In genomic region chr6:30403465-30403864, GRCm38 (mm10) we compare ENCODE assay signal across 8 mouse cellular contexts. TPM values are rescaled to one million over a fixed set of nuclear protein-coding genes. Genes with fewer than 3 reads are reported as not detected.
DNase-seq lines count a peak whose midpoint lies in the region; TF ChIP-seq lines count a peak whose summit lies in the region.

No protein-coding gene starts in this region.

- DNase-seq in testis, postnatal 10 days (ENCODE audit: low spot score) = no peak
- peak; percentile 92 for DNase-seq in embryo, embryonic 10 days (ENCODE audit: low spot score)
- DNase-seq in gastrocnemius, adult 8-10 months (ENCODE audit: low spot score in 2 of 2) = peak; percentile 15 to 18
- DNase-seq in induced T-regulatory cell, adult 2 months (ENCODE audit: low read depth) = peak; percentile 87
- DNase-seq in left cerebral cortex, adult 2 months (ENCODE audit: extremely low spot score in 1 of 2, low spot score in 2 of 2) = peak; percentile 53 to 67
- peak; percentile 38 to 76 for DNase-seq in lung, postnatal 4 days
- DNase-seq in retina, postnatal 7 days (ENCODE audit: low read depth, low spot score) = peak; percentile 69

- no peaks in the 10 kb centered on the region for H3K36me3 ChIP-seq in testis, adult 2 months (ENCODE audit: control insufficient read depth, insufficient read depth, low read length)

- peak; percentile 27; the same call in 1 of the 2 replicates for TF ChIP-seq CTCF in testis, adult 2 months (IDR thresholded peaks at IDR 0.05; ENCODE audit: control insufficient read depth, insufficient read depth, insufficient replicate concordance, low read depth, low read length)
- peak; percentile 99 for TF ChIP-seq CTCF in left cerebral cortex, adult 2 months (IDR thresholded peaks at IDR 0.05)

- intact Hi-C loops in left cerebral cortex, adult 2 months (cut with DNase I) = loop anchor here (1.0 to 5.0 kb wide), 7 partner anchors 104 to 635 kb away; partner anchors contain the start of genes Copg2, Ssmem1 and Tmem209

- no peak for TF ChIP-seq POLR2A in testis, adult 2 months (IDR thresholded peaks at IDR 0.05; ENCODE audit: control insufficient read depth, low read depth, low read length)

- no peak overlapping the region for H3K27ac ChIP-seq in testis, adult 2 months (ENCODE audit: control insufficient read depth, insufficient read depth, low read depth, low read length)
- peak overlapping the region; percentile 76 for H3K27ac ChIP-seq in left cerebral cortex, adult 2 months

- H3K4me3 ChIP-seq in testis, adult 2 months (ENCODE audit: control insufficient read depth, low read depth, low read length) = peak overlapping the region; percentile 20; the same call in 1 of the 2 replicates
- peak overlapping the region; percentile 88 for H3K4me3 ChIP-seq in left cerebral cortex, adult 2 months

- no peaks in the 10 kb centered on the region for H3K4me1 ChIP-seq in testis, adult 2 months (ENCODE audit: control insufficient read depth, insufficient read depth, low read length)

- no peaks in the 10 kb centered on the region for H3K27me3 ChIP-seq in testis, adult 2 months (ENCODE audit: control insufficient read depth, insufficient read depth, low read length)

RNA-seq across cellular contexts. Expression of gene Klhdc10, which starts 1.8 kb away (rescaled TPM):
- polyA plus RNA-seq in testis, adult 2 months (2012; rRNA removed) = 115 TPM in 2 replicates
- 10 to 100 TPM; 35.6 to 46.1 (median 40.0) TPM for total RNA-seq in gastrocnemius, adult 8-10 months (2022)
- 10 to 100 TPM; 87.2 to 91.9 TPM for total RNA-seq in left cerebral cortex, adult 2 months (2021)

RNA-seq across cellular contexts. Expression of gene Zc3hc1, which starts 12.6 kb away (rescaled TPM):
- 15.2 and 15.7 TPM in 2 replicates for polyA plus RNA-seq in testis, adult 2 months (2012; rRNA removed)
- 10 to 100 TPM; 17.6 to 20.2 (median 19.3) TPM for total RNA-seq in gastrocnemius, adult 8-10 months (2022)
- 10 to 100 TPM; 23.6 to 28.7 TPM for total RNA-seq in left cerebral cortex, adult 2 months (2021)
